Mouse (Mus musculus) ES-E14 (cell line): Measurements from ENCODE around the gene Gm49318. TPM values are rescaled to one million over a fixed set of nuclear protein-coding genes. Genes with fewer than 3 reads are reported as not detected.

Experiments
- DNase-seq: peaks from one replicate; pipeline ENCODE4 v3.0.0-alpha.2; 2013; ENCODE audit warnings: low read depth, low spot score
- H3K27ac ChIP-seq: 2 replicates; pipeline ENCODE4 v1.5.1; 2012; ENCODE audit warnings: low read depth, mild to moderate bottlenecking, low read length, moderate library complexity, mixed read lengths; ENCODE audit not compliant: poor library complexity, insufficient read depth, severe bottlenecking
- H3K36me3 ChIP-seq: 2 replicates; pipeline ENCODE4 v1.6.1; 2012; ENCODE audit warnings: mild to moderate bottlenecking, low read length, moderate library complexity, mixed read lengths; ENCODE audit not compliant: control insufficient read depth, poor library complexity, insufficient read depth, severe bottlenecking
- H3K4me1 ChIP-seq, 2 experiments: fragments of 150-350 bp in 1 of 2; sonication (generic) in 1 of 2; 2 replicates each; pipeline ENCODE4 v1.6.1; 2012; ENCODE audit warnings: low read length in 2 of 2, mild to moderate bottlenecking in 1 of 2, mixed read lengths in 1 of 2; ENCODE audit not compliant: control insufficient read depth in 2 of 2, insufficient read depth in 2 of 2, poor library complexity in 1 of 2
- H3K4me3 ChIP-seq, 2 experiments: fragments of 150-350 bp in 1 of 2; sonication (generic) in 1 of 2; 2 replicates each; pipeline ENCODE4 v1.5.1; 2012; ENCODE audit warnings: low read length in 2 of 2, low read depth in 1 of 2, mild to moderate bottlenecking in 1 of 2, mixed read lengths in 1 of 2; ENCODE audit not compliant: insufficient read depth in 1 of 2, poor library complexity in 1 of 2, severe bottlenecking in 1 of 2
- H3K9ac ChIP-seq: 2 replicates; pipeline ENCODE4 v1.6.1; 2012; ENCODE audit warnings: low read depth, mild to moderate bottlenecking, low read length, mixed read lengths; ENCODE audit not compliant: poor library complexity, insufficient read depth, severe bottlenecking
- H3K9me3 ChIP-seq: fragments of 150-350 bp; sonication (generic); 2 replicates; pipeline ENCODE4 v1.6.1; 2012; ENCODE audit warnings: low read depth, mild to moderate bottlenecking, low read length; ENCODE audit not compliant: control insufficient read depth, insufficient read depth
- CHD2 ChIP-seq: IDR thresholded peaks from 2 replicates; pipeline ENCODE4 v1.6.1; 2014; ENCODE audit warnings: mild to moderate bottlenecking, low read depth, low read length, inconsistent platforms
- HCFC1 ChIP-seq: IDR thresholded peaks from 2 replicates; pipeline ENCODE4 v1.6.1; 2012; ENCODE audit warnings: low read length, inconsistent platforms, borderline replicate concordance; ENCODE audit not compliant: insufficient read depth
- MAFK ChIP-seq: IDR thresholded peaks from 2 replicates; pipeline ENCODE4 v1.6.1; 2014; ENCODE audit warnings: mild to moderate bottlenecking, low read depth, low read length, inconsistent platforms; ENCODE audit not compliant: insufficient read depth
- ZC3H11A ChIP-seq: IDR thresholded peaks from 2 replicates; pipeline ENCODE4 v1.6.1; 2012; ENCODE audit warnings: low read depth, mild to moderate bottlenecking, inconsistent platforms, low read length, borderline replicate concordance
- ZNF384 ChIP-seq: IDR thresholded peaks from 2 replicates; pipeline ENCODE4 v1.6.1; 2012; ENCODE audit warnings: low read depth, low read length, inconsistent platforms
- in situ Hi-C, 2 experiments: fragments of 600-800 bp; cut with MboI; formaldehyde crosslinking; loops; one replicate each; pipeline ENCODE4 v1.15.1; 2025; ENCODE audit warnings: low sequenced_read_pairs in 2 of 2, inconsistent platforms in 1 of 2; ENCODE audit not compliant: unreplicated experiment in 2 of 2
- total RNA-seq: library from RNA; depleted of rRNA; stranded (reverse); fragments of 300-350 nt; gene quantifications from 2 replicates; pipeline ENCODE4 v1.2.3, GENCODE M21; 2012

Gm49318 gene
- total RNA-seq, 1 experiment: not detected

GRCm38 (mm10) chr9:22116086-22116485 lies 45.0 kb upstream of the Gm49318 start:
- no peak for DNase-seq
- in situ Hi-C loops: no loop called here
- H3K27ac ChIP-seq: no peak overlapping the region

DNA sequence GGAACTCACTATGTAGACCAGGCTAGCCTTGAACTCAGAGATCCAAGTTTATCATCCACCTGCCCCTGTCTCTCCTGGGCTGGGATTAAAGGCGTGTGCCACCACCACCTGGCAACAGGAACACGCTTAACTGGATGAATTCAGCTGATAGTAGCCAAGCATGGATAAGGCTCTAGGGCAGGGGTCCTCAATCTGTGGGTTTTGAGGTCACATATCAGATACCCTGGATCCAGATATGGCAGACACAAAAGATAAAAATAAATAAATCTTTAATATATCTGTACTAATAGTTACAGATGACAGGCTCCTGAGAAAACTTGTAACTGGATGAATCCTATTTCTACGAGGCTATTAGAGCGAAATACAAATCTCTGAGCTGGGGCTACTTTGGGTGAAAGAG lies 44.6 kb upstream of the Gm49318 start:
- in situ Hi-C loops: no loop called here
- TF ChIP-seq CHD2 (no peak), MAFK (no peak), HCFC1 (no peak), ZNF384 (no peak), ZC3H11A (no peak)
- no peak overlapping the region for H3K9ac ChIP-seq
- no peak for DNase-seq
- no peaks in the 10 kb centered on the region for H3K9me3 ChIP-seq
- no peak overlapping the region for H3K27ac ChIP-seq
- H3K36me3 ChIP-seq: peaks cover 18% of the 10 kb centered on the region
- H3K4me1 ChIP-seq: peaks cover 0 to 6% of the 10 kb centered on the region in 2 experiments; a peak in 1 of 4 replicates
- no peak overlapping the region for H3K4me3 ChIP-seq

More at GRCm38 (mm10) chr9:22116086-22116485, 45.0 kb upstream of the Gm49318 start:
- H3K9me3 ChIP-seq: no peaks in the 10 kb centered on the region
- peaks cover 0 to 6% of the 10 kb centered on the region in 2 experiments; a peak in 1 of 4 replicates for H3K4me1 ChIP-seq
- peak overlapping the region; percentile 97 for H3K9ac ChIP-seq
- peaks cover 16% of the 10 kb centered on the region for H3K36me3 ChIP-seq
- no peak for TF ChIP-seq HCFC1
- no peak for TF ChIP-seq ZNF384
- TF ChIP-seq MAFK: no peak
- TF ChIP-seq CHD2: no peak
- TF ChIP-seq ZC3H11A: no peak
- H3K4me3 ChIP-seq: peak overlapping the region; percentile 72 to 96

GRCm38 (mm10) chr9:22108194-22108593 lies 37.1 kb upstream of the Gm49318 start:
- no peaks in the 10 kb centered on the region for H3K4me1 ChIP-seq
- peaks cover 11% of the 10 kb centered on the region for H3K36me3 ChIP-seq
- TF ChIP-seq CHD2 (no peak), HCFC1 (no peak), ZC3H11A (no peak), MAFK (no peak), ZNF384 (no peak)
- H3K9me3 ChIP-seq: no peaks in the 10 kb centered on the region
- no peak overlapping the region for H3K9ac ChIP-seq
- no peak overlapping the region for H3K4me3 ChIP-seq
- no peak overlapping the region for H3K27ac ChIP-seq
- in situ Hi-C loops: no loop called here
- DNase-seq: no peak

DNA sequence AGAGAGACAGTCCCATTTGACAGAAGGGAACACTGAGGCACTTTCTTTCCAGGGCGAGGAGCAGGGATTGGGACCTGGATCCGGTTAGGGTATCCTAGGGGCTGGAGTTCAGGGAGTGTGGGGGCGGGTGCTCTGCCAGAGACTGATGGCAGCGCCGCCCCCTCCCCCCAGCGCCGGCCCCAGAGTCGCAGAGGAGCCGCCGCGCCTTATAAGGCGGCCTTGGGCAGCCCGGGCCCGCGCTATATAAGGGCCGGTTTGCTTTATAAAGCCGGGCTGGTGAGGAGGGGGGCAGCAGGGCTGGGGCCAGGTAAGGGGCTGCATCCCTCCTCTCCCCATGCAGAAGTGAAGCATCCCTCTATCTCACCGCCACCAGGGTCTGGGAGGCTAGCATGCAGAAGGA lies 28.9 kb upstream of the Gm49318 start:
- TF ChIP-seq HCFC1: no peak
- TF ChIP-seq MAFK: no peak
- TF ChIP-seq ZNF384: no peak
- no peak for TF ChIP-seq ZC3H11A
- no peak for TF ChIP-seq CHD2
- H3K36me3 ChIP-seq: no peaks in the 10 kb centered on the region
- no peaks in the 10 kb centered on the region for H3K9me3 ChIP-seq
- peaks cover 1 to 7% of the 10 kb centered on the region in 2 experiments; a peak in 2 of 4 replicates for H3K4me1 ChIP-seq
- no peak for DNase-seq
- no peak overlapping the region for H3K9ac ChIP-seq
- H3K4me3 ChIP-seq: peak overlapping the region; percentile 21 to 40; a peak in 2 of 4 replicates
- H3K27ac ChIP-seq: no peak overlapping the region
- in situ Hi-C loops: no loop called here

GRCm38 (mm10) chr9:22098993-22099696 lies 28.1 kb upstream of the Gm49318 start, which contains the start of gene Cnn1:
Cnn1 (plus strand) TSS chr9:22099216.
- no peak within 1 kb of the TSS for H3K27ac ChIP-seq
- H3K4me3 ChIP-seq: peak within 1 kb of the TSS; percentile 34 to 40; a peak in 2 of 4 replicates
- in situ Hi-C loops: no loop called here
- no peaks in the 10 kb centered on the region for H3K9me3 ChIP-seq
- TF ChIP-seq ZC3H11A (no peak), CHD2 (no peak), HCFC1 (no peak), MAFK (no peak), ZNF384 (no peak)
- no peak within 1 kb of the TSS; the same call in 1 of the 2 replicates for H3K9ac ChIP-seq
- peaks cover 1 to 7% of the 10 kb centered on the region in 2 experiments; a peak in 2 of 4 replicates for H3K4me1 ChIP-seq
- no peaks in the 10 kb centered on the region for H3K36me3 ChIP-seq
- no peak for DNase-seq
